Comparison of ENCODE assay signal across 19 mouse cellular contexts in genomic region chrX:59243176-59243575, GRCm38 (mm10).
DNase-seq lines count a peak whose midpoint lies in the region; ATAC-seq and TF ChIP-seq lines count a peak whose summit lies in the region.
"Had no signal": no experiment of that assay in that cellular context is flagged by ENCODE, and none has a peak within 500 bp of the region (broad histone marks: within the 10 kb centered on the region; RNA-seq: fewer than 3 reads in every experiment).

No protein-coding gene starts in this region.

- no peaks in the 10 kb centered on the region for H3K36me3 ChIP-seq in heart, adult 2 months (ENCODE audit: control insufficient read depth, insufficient read depth, low read length)
- no peaks in the 10 kb centered on the region for H3K36me3 ChIP-seq in heart, embryonic 13.5 days
- no peaks in the 10 kb centered on the region for H3K36me3 ChIP-seq in heart, embryonic 16.5 days (ENCODE audit: control insufficient read depth, insufficient read depth)
- H3K36me3 ChIP-seq: embryonic facial prominence, embryonic 12.5 days; forebrain, embryonic 15.5 days; hindbrain, embryonic 15.5 days had no signal

- intact Hi-C loops in heart, adult 2 months (cut with DNase I), result loop anchor here (10.0 kb wide), 1 partner anchor 342 kb away; no protein-coding TSS in a partner anchor

- DNase-seq in heart, adult 2 months, result peak in 1 of 2 experiments; percentile 6
- no peak for DNase-seq in heart, postnatal 4 days
- no peak for DNase-seq in thymus, postnatal 25 days
- DNase-seq: adrenal gland, postnatal 14 days; cerebellum, adult 11-12 months; cerebellum, adult 9-10 months; cerebellum, postnatal 25 days; gastrocnemius, postnatal 14 days; kidney, adult 8-10 months had no signal

- H3K27me3 ChIP-seq in heart, adult 2 months (ENCODE audit: control insufficient read depth, insufficient read depth, low read length), result no peaks in the 10 kb centered on the region
- H3K27me3 ChIP-seq in heart, embryonic 13.5 days (replicated peaks), result no peaks in the 10 kb centered on the region
- no peaks in the 10 kb centered on the region for H3K27me3 ChIP-seq in heart, embryonic 16.5 days (ENCODE audit: control insufficient read depth, insufficient read depth, low read length)
- H3K27me3 ChIP-seq: CH12.LX; embryonic facial prominence, embryonic 12.5 days; forebrain, embryonic 15.5 days; hindbrain, embryonic 15.5 days had no signal

- 63% methylated on average over 3 of the region's 3 CpGs for WGBS in heart, adult 2 months
- WGBS in heart, embryonic 13.5 days, result 50% methylated on average over 3 of the region's 3 CpGs
- WGBS in heart, embryonic 16.5 days, result 50% methylated on average over 3 of the region's 3 CpGs

- no peaks in the 10 kb centered on the region for H3K4me1 ChIP-seq in heart, adult 2 months (ENCODE audit: control insufficient read depth, insufficient read depth, low read length)
- H3K4me1 ChIP-seq in heart, embryonic 13.5 days, result 0 out of 2 replicates have a peak, but pooled peaks cover 10% of the 10 kb centered on the region
- H3K4me1 ChIP-seq in heart, embryonic 16.5 days (ENCODE audit: control insufficient read depth, insufficient read depth, low read length), result no peaks in the 10 kb centered on the region
- H3K4me1 ChIP-seq: embryonic facial prominence, embryonic 12.5 days; forebrain, embryonic 15.5 days; hindbrain, embryonic 15.5 days had no signal

- TF ChIP-seq EP300 in heart, adult 2 months (IDR thresholded peaks at IDR 0.05; ENCODE audit: insufficient read depth, low read depth, low read length), result no peak

- no peak for TF ChIP-seq POLR2A in heart, adult 2 months (IDR thresholded peaks at IDR 0.05; ENCODE audit: insufficient read depth, low read depth, low read length)

- no peaks in the 10 kb centered on the region for H3K79me2 ChIP-seq in heart, adult 2 months (replicated peaks; ENCODE audit: control insufficient read depth, insufficient read depth, low read length)

- ATAC-seq in heart, embryonic 13.5 days (ENCODE audit: extremely low read depth, insufficient number of reproducible peaks, low FRiP score, low TSS enrichment), result no peak
- peak; percentile 80 for ATAC-seq in heart, embryonic 16.5 days (replicated peaks; ENCODE audit: extremely low read depth, insufficient read depth, low FRiP score)
- no peak for ATAC-seq in megakaryocyte-erythroid progenitor cell, adult 5-6 weeks (replicated peaks; ENCODE audit: low FRiP score, low TSS enrichment, poor library complexity, severe bottlenecking)
- ATAC-seq: activated CD4-positive, CD25-positive, alpha-beta regulatory T cell, adult 4 months; forebrain, embryonic 15.5 days; intestine, embryonic 16.5 days; Patski had no signal

- no peaks in the 10 kb centered on the region for H3K9me3 ChIP-seq in heart, embryonic 13.5 days
- H3K9me3 ChIP-seq in heart, embryonic 16.5 days (replicated peaks; ENCODE audit: control insufficient read depth, low read length), result no peaks in the 10 kb centered on the region
- H3K9me3 ChIP-seq: embryonic facial prominence, embryonic 12.5 days; forebrain, embryonic 15.5 days; hindbrain, embryonic 15.5 days had no signal

- no peak for TF ChIP-seq CTCF in heart, adult 2 months (IDR thresholded peaks at IDR 0.05)

- no peak overlapping the region for H3K9ac ChIP-seq in heart, adult 2 months (ENCODE audit: low read depth, low read length)
- H3K9ac ChIP-seq in heart, embryonic 13.5 days, result no peak overlapping the region
- H3K9ac ChIP-seq in heart, embryonic 16.5 days (ENCODE audit: low read length), result no peak overlapping the region
- H3K9ac ChIP-seq: embryonic facial prominence, embryonic 12.5 days; forebrain, embryonic 15.5 days; hindbrain, embryonic 15.5 days had no signal

- H3K27ac ChIP-seq in heart, adult 2 months, result peak overlapping the region; percentile 18; the same call in 1 of the 2 replicates
- peak overlapping the region; percentile 69 for H3K27ac ChIP-seq in heart, embryonic 13.5 days (replicated peaks)
- peak overlapping the region; percentile 69 for H3K27ac ChIP-seq in heart, embryonic 16.5 days (ENCODE audit: low read length)
- H3K27ac ChIP-seq: embryonic facial prominence, embryonic 12.5 days; forebrain, embryonic 15.5 days; hindbrain, embryonic 15.5 days had no signal

- H3K4me3 ChIP-seq in heart, adult 2 months, result no peak overlapping the region
- H3K4me3 ChIP-seq in heart, embryonic 13.5 days, result no peak overlapping the region
- H3K4me3 ChIP-seq in heart, embryonic 16.5 days (ENCODE audit: low read length), result no peak overlapping the region
- H3K4me3 ChIP-seq: embryonic facial prominence, embryonic 12.5 days; forebrain, embryonic 15.5 days; hindbrain, embryonic 15.5 days had no signal

- H3K4me2 ChIP-seq in heart, embryonic 13.5 days, result 0 out of 2 replicates have a peak overlapping the region, but pooled peaks have one; percentile 9
- H3K4me2 ChIP-seq in heart, embryonic 16.5 days (ENCODE audit: low read depth, low read length), result no peak overlapping the region
- H3K4me2 ChIP-seq: embryonic facial prominence, embryonic 12.5 days; forebrain, embryonic 15.5 days; hindbrain, embryonic 15.5 days had no signal

Comparison
In these comparisons a context has a peak if more than half of its experiments do, and no peak if none do; other contexts are left out.
1. H3K27ac ChIP-seq: peak in every context shown above with its lines; median percentile 69 in heart, embryonic 13.5 days; 69 in heart, embryonic 16.5 days; 18 in heart, adult 2 months.